Mouse (Mus musculus) stomach, embryonic 14.5 days (tissue): ENCODE results near the gene Taf10. TPM values are rescaled to one million over a fixed set of nuclear protein-coding genes. Genes with fewer than 3 reads are reported as not detected.

ENCODE experiments used
- ATAC-seq: fragments of 200-750 bp; cut with Nextera tagmentation; 2 replicates; pipeline ENCODE4 v1.8.0; 2017; ENCODE audit warnings: low read depth, moderate TSS enrichment; ENCODE audit not compliant: insufficient number of reproducible peaks, insufficient read depth, low FRiP score
- H3K27ac ChIP-seq: fragments of 300-500 bp; sonication (generic); 2 replicates; pipeline ENCODE4 v1.5.1; 2014; ENCODE audit warnings: mild to moderate bottlenecking, low read length, moderate library complexity, mixed read lengths
- H3K27me3 ChIP-seq: fragments of 300-500 bp; sonication (generic); 2 replicates; pipeline ENCODE4 v1.6.1; 2014; ENCODE audit warnings: low read length, control low read depth, mixed read lengths; ENCODE audit not compliant: control insufficient read depth, insufficient read depth
- H3K36me3 ChIP-seq: fragments of 300-500 bp; sonication (generic); 2 replicates; pipeline ENCODE4 v1.6.1; 2014; ENCODE audit warnings: mild to moderate bottlenecking, control low read depth, low read length, moderate library complexity, mixed read lengths; ENCODE audit not compliant: control insufficient read depth, insufficient read depth
- H3K4me1 ChIP-seq: fragments of 300-500 bp; sonication (generic); 2 replicates; pipeline ENCODE4 v1.6.1; 2014; ENCODE audit warnings: low read length, control low read depth, mixed read lengths; ENCODE audit not compliant: control insufficient read depth, insufficient read depth
- H3K4me2 ChIP-seq: fragments of 300-500 bp; sonication (generic); replicated peaks from 2 replicates; pipeline ENCODE4 v1.6.1; 2014; ENCODE audit warnings: low read depth, low read length, control low read depth
- H3K4me3 ChIP-seq: fragments of 300-500 bp; sonication (generic); 2 replicates; pipeline ENCODE4 v1.5.1; 2014; ENCODE audit warnings: low read depth, low read length, control low read depth
- H3K9ac ChIP-seq: fragments of 300-500 bp; sonication (generic); replicated peaks from 2 replicates; pipeline ENCODE4 v1.6.1; 2014; ENCODE audit warnings: low read depth, mild to moderate bottlenecking, control low read depth, low read length, moderate library complexity, mixed read lengths
- H3K9me3 ChIP-seq: fragments of 300-500 bp; sonication (generic); 2 replicates; pipeline ENCODE4 v1.6.1; 2016; ENCODE audit warnings: low read depth, low read length, control low read depth; ENCODE audit not compliant: control insufficient read depth
- WGBS: fragments of 180-500 bp; shearing (Covaris S2); extraction: QIAGEN DNeasy Blood & Tissue Kit; methylation state at CpG from one replicate; pipeline ENCODE4 v1.1.7; 2014; 5-methylcytosine and 5-hydroxymethylcytosine counted together
- polyA plus RNA-seq: library from polyadenylated mRNA; unstranded; fragments of >200 nt; fragmentation: Nextera tagmentation; extraction: Ambion mirVana; gene quantifications from 2 replicates; pipeline ENCODE4 v1.2.1, GENCODE M21; 2014

The Taf10 gene
- 133 and 135 TPM in 2 replicates for polyA plus RNA-seq

GRCm38 (mm10) chr7:105743926-105744590, at the start of gene Taf10:
Taf10 (minus strand) TSS chr7:105744361.
- H3K27ac ChIP-seq = peak within 1 kb of the TSS; percentile 80
- H3K27me3 ChIP-seq = no peaks in the 10 kb centered on the region
- H3K9ac ChIP-seq = peak within 1 kb of the TSS; percentile 63
- H3K4me3 ChIP-seq = peak within 1 kb of the TSS; percentile 56
- ATAC-seq = peak; percentile 96
- H3K4me1 ChIP-seq = peaks cover 10% of the 10 kb centered on the region; the same call in 1 of the 2 replicates
- H3K9me3 ChIP-seq = no peaks in the 10 kb centered on the region
- under 1% methylated on average over 53 of the region's 67 CpGs for WGBS
- peak within 1 kb of the TSS; percentile 75 for H3K4me2 ChIP-seq
- H3K36me3 ChIP-seq = peaks cover 29% of the 10 kb centered on the region

- ATAC-seq = no peak
- H3K36me3 ChIP-seq = no peaks in the 10 kb centered on the region
- WGBS = 77% methylated on average over 7 of the region's 7 CpGs
Measured at GRCm38 (mm10) chr7:105793701-105794100, 49.5 kb upstream of the Taf10 start.

DNA sequence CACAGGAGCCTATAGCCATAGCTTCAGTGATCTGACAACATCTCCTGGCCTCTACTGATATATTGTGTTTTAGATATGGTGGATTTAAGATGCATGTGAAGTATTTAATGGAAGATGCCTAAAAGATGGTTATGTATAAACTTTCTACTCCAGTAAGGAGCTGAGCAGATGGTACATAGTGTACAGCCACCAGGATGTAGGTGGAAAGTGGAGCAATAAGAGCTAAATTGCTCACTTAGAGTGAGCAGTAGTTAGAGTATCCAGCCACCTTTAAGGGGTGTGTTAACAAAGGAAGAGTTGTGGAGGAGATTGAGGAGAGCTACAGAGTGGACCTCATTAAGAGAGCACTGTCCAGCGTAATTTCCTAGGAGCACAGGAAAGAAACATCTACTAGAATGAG, 47.0 kb upstream of the Taf10 start:
- no peaks in the 10 kb centered on the region for H3K27me3 ChIP-seq
- no peak overlapping the region for H3K4me3 ChIP-seq
- no peak overlapping the region for H3K4me2 ChIP-seq
- no peaks in the 10 kb centered on the region for H3K36me3 ChIP-seq
- no peak overlapping the region for H3K27ac ChIP-seq
- no peak for ATAC-seq
- 82% methylated on average over 1 of the region's 1 CpGs for WGBS
- H3K9me3 ChIP-seq = no peaks in the 10 kb centered on the region
- H3K4me1 ChIP-seq = 0 out of 2 replicates have a peak, but pooled peaks cover 2% of the 10 kb centered on the region
- H3K9ac ChIP-seq = no peak overlapping the region

More at GRCm38 (mm10) chr7:105793701-105794100, 49.5 kb upstream of the Taf10 start:
- H3K27ac ChIP-seq = no peak overlapping the region
- H3K4me2 ChIP-seq = no peak overlapping the region
- no peak overlapping the region for H3K4me3 ChIP-seq
- H3K9me3 ChIP-seq = no peaks in the 10 kb centered on the region
- no peaks in the 10 kb centered on the region for H3K27me3 ChIP-seq
- H3K9ac ChIP-seq = no peak overlapping the region
- H3K4me1 ChIP-seq = no peaks in the 10 kb centered on the region

- H3K4me1 ChIP-seq = peaks cover 23% of the 10 kb centered on the region
- H3K36me3 ChIP-seq = no peaks in the 10 kb centered on the region
- H3K4me2 ChIP-seq = peak within 1 kb of the TSS; percentile 70
- ATAC-seq = peak; percentile 82
- H3K9ac ChIP-seq = peak within 1 kb of the TSS; percentile 98
- peak within 1 kb of the TSS; percentile 89 for H3K27ac ChIP-seq
- under 1% methylated on average over 63 of the region's 97 CpGs for WGBS
- no peaks in the 10 kb centered on the region for H3K9me3 ChIP-seq
- H3K4me3 ChIP-seq = peak within 1 kb of the TSS; percentile 83
- no peaks in the 10 kb centered on the region for H3K27me3 ChIP-seq
Measured at GRCm38 (mm10) chr7:105787285-105788140, 43.4 kb upstream of the Taf10 start, which contains the start of gene Dchs1. Dchs1 (minus strand) TSS chr7:105787654.

DNA sequence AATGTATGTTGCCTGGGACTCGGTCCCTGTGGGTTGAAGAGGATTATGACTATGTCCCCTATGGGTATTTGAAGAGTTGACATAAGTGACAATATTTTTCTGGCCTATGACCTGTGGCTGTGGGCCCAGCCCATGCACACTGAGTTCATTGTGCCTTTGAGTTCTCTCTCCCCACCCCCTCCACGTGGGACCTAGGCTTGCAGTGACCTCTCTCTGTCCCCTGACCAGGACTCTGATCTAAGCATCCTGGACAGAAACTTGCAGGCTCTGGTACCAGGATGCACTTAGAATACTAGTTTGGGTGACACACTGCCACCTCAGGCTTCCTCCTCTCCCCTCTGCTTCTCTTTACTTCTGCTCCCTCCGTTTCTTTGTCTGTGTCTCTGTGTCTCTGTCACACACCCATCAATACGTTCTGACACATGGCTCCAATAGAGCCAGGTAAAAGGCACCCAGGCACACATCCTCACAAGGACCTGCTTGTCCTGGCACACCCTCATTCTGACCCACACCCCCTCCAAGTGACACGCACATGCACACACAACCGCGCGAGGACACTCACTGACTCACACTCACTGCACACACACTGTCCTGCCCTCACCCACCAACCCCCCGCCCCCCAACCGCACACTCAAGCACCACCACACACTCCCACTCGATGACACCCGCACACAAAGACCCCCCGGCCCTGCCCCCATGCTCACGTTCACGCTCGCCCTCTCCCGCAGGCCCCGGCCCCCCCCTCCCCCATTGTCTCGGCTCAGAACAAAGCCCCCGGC, 42.5 kb upstream of the Taf10 start:
- Histone ChIP-seq H3K36me3 (no peaks in the 10 kb centered on the region; the same call in 1 of the 2 replicates), H3K27ac (peak overlapping the region; percentile 89), H3K4me3 (peak overlapping the region; percentile 83), H3K4me1 (peaks cover 23% of the 10 kb centered on the region), H3K27me3 (no peaks in the 10 kb centered on the region), H3K4me2 (peak overlapping the region; percentile 70), H3K9me3 (no peaks in the 10 kb centered on the region), H3K9ac (peak overlapping the region; percentile 98)
- WGBS = 5% methylated on average over 20 of the region's 20 CpGs
- ATAC-seq = peak; percentile 35

DNA sequence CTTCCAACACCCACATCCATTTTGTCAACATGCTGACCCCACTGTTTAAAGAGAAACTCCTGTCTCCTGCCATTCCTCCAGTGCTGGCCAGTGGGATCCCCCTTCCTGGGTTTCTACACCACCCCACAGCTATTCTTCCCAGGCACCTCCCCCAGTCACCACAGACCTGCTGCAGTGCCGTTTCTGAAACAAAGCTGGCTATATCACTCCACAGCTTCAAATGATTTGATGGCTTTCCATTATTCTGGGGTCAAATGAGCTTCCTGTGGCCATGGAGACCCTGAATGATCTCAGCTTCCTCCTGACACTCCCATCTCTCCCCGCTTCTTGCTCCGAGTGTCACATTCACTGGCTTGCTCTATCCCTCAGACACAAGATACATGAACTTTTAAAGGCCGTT, 40.4 kb upstream of the Taf10 start:
- no peaks in the 10 kb centered on the region for H3K9me3 ChIP-seq
- peaks cover 23% of the 10 kb centered on the region for H3K4me1 ChIP-seq
- peak overlapping the region; percentile 70 for H3K4me2 ChIP-seq
- no peak overlapping the region for H3K9ac ChIP-seq
- ATAC-seq = no peak
- H3K27me3 ChIP-seq = no peaks in the 10 kb centered on the region
- H3K4me3 ChIP-seq = no peak overlapping the region
- H3K36me3 ChIP-seq = peaks cover 5% of the 10 kb centered on the region; the same call in 1 of the 2 replicates
- no peak overlapping the region for H3K27ac ChIP-seq
- 17% methylated on average over 4 of the region's 4 CpGs for WGBS

DNA sequence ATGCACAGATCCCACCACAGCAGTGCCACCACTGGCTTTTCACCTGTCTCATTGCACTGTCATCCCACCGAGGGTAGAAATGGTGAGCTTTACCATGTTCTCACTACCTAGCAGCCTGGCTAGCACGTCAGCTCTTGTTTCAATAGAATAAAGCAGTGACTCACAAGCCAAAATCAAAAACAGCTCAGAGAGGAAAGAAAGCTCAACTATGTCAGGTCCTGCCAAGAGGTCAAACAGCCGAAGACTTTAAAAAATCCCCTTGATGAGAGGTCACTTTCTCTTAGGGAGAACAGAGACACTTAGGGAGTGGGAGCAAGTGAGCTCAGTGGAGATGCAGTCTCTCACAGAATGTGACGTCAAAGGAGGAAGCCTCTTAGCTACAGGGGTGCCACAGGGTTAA, 39.7 kb upstream of the Taf10 start:
- H3K4me1 ChIP-seq = peaks cover 30% of the 10 kb centered on the region
- no peak overlapping the region for H3K4me3 ChIP-seq

More for the DNA sequence above, 39.7 kb upstream of the Taf10 start:
- Histone ChIP-seq H3K9ac (no peak overlapping the region), H3K4me2 (no peak overlapping the region), H3K9me3 (no peaks in the 10 kb centered on the region), H3K36me3 (peaks cover 5% of the 10 kb centered on the region; the same call in 1 of the 2 replicates), H3K27me3 (no peaks in the 10 kb centered on the region), H3K27ac (no peak overlapping the region)
- WGBS = 43% methylated on average over 4 of the region's 4 CpGs
- ATAC-seq = no peak
